Mouse (Mus musculus) stomach, embryonic 14.5 days (tissue): ENCODE measurements around the gene Xpot. TPM values are rescaled to one million over a fixed set of nuclear protein-coding genes. Genes with fewer than 3 reads are reported as not detected.
A peak's percentile ranks its signal among the peaks of the same experiment; 100 is the strongest.

Experiments used
- ATAC-seq: fragments of 200-750 bp; cut with Nextera tagmentation; 2 replicates; pipeline ENCODE4 v1.8.0; 2017; ENCODE audit warnings: low read depth, moderate TSS enrichment; ENCODE audit not compliant: insufficient number of reproducible peaks, insufficient read depth, low FRiP score
- H3K27ac ChIP-seq: fragments of 300-500 bp; sonication (generic); 2 replicates; pipeline ENCODE4 v1.5.1; 2014; ENCODE audit warnings: mild to moderate bottlenecking, low read length, moderate library complexity, mixed read lengths
- H3K27me3 ChIP-seq: fragments of 300-500 bp; sonication (generic); 2 replicates; pipeline ENCODE4 v1.6.1; 2014; ENCODE audit warnings: low read length, control low read depth, mixed read lengths; ENCODE audit not compliant: control insufficient read depth, insufficient read depth
- H3K36me3 ChIP-seq: fragments of 300-500 bp; sonication (generic); 2 replicates; pipeline ENCODE4 v1.6.1; 2014; ENCODE audit warnings: mild to moderate bottlenecking, control low read depth, low read length, moderate library complexity, mixed read lengths; ENCODE audit not compliant: control insufficient read depth, insufficient read depth
- H3K4me1 ChIP-seq: fragments of 300-500 bp; sonication (generic); 2 replicates; pipeline ENCODE4 v1.6.1; 2014; ENCODE audit warnings: low read length, control low read depth, mixed read lengths; ENCODE audit not compliant: control insufficient read depth, insufficient read depth
- H3K4me2 ChIP-seq: fragments of 300-500 bp; sonication (generic); replicated peaks from 2 replicates; pipeline ENCODE4 v1.6.1; 2014; ENCODE audit warnings: low read depth, low read length, control low read depth
- H3K4me3 ChIP-seq: fragments of 300-500 bp; sonication (generic); 2 replicates; pipeline ENCODE4 v1.5.1; 2014; ENCODE audit warnings: low read depth, low read length, control low read depth
- H3K9ac ChIP-seq: fragments of 300-500 bp; sonication (generic); replicated peaks from 2 replicates; pipeline ENCODE4 v1.6.1; 2014; ENCODE audit warnings: low read depth, mild to moderate bottlenecking, control low read depth, low read length, moderate library complexity, mixed read lengths
- H3K9me3 ChIP-seq: fragments of 300-500 bp; sonication (generic); 2 replicates; pipeline ENCODE4 v1.6.1; 2016; ENCODE audit warnings: low read depth, low read length, control low read depth; ENCODE audit not compliant: control insufficient read depth
- WGBS: fragments of 180-500 bp; shearing (Covaris S2); extraction: QIAGEN DNeasy Blood & Tissue Kit; methylation state at CpG from one replicate; pipeline ENCODE4 v1.1.7; 2014; 5-methylcytosine and 5-hydroxymethylcytosine counted together
- polyA plus RNA-seq: library from polyadenylated mRNA; unstranded; fragments of >200 nt; fragmentation: Nextera tagmentation; extraction: Ambion mirVana; gene quantifications from 2 replicates; pipeline ENCODE4 v1.2.1, GENCODE M21; 2014

Gene Xpot
- polyA plus RNA-seq, result 59.9 and 60.2 TPM in 2 replicates

GRCm38 (mm10) chr10:121626186-121626882 is at the start of gene Xpot:
Xpot (minus strand) TSS chr10:121626332.
- peak; percentile 100 for ATAC-seq
- under 1% methylated on average over 70 of the region's 70 CpGs for WGBS

GRCm38 (mm10) chr10:121669103-121669502 is 43.0 kb upstream of the Xpot start:
- 87% methylated on average over 10 of the region's 10 CpGs for WGBS
- no peaks in the 10 kb centered on the region for H3K27me3 ChIP-seq

More at GRCm38 (mm10) chr10:121626186-121626882, at the start of gene Xpot:
- Histone ChIP-seq H3K4me2 (peak within 1 kb of the TSS; percentile 54), H3K36me3 (peaks cover 12% of the 10 kb centered on the region), H3K4me3 (peak within 1 kb of the TSS; percentile 82), H3K9me3 (no peaks in the 10 kb centered on the region), H3K4me1 (peaks cover 8% of the 10 kb centered on the region), H3K27ac (peak within 1 kb of the TSS; percentile 96), H3K9ac (peak within 1 kb of the TSS; percentile 90), H3K27me3 (no peaks in the 10 kb centered on the region)

GRCm38 (mm10) chr10:121665631-121666145 is 39.6 kb upstream of the Xpot start:
- Histone ChIP-seq H3K36me3 (no peaks in the 10 kb centered on the region), H3K9ac (no peak overlapping the region), H3K4me3 (no peak overlapping the region)

More at GRCm38 (mm10) chr10:121669103-121669502, 43.0 kb upstream of the Xpot start:
- no peaks in the 10 kb centered on the region; the same call in 1 of the 2 replicates for H3K9me3 ChIP-seq
- no peaks in the 10 kb centered on the region for H3K36me3 ChIP-seq
- H3K4me2 ChIP-seq, result no peak overlapping the region
- H3K9ac ChIP-seq, result no peak overlapping the region
- no peaks in the 10 kb centered on the region for H3K4me1 ChIP-seq
- no peak overlapping the region for H3K27ac ChIP-seq
- no peak for ATAC-seq
- no peak overlapping the region for H3K4me3 ChIP-seq

GRCm38 (mm10) chr10:121663599-121663998 is 37.5 kb upstream of the Xpot start:
- no peak overlapping the region for H3K4me2 ChIP-seq
- H3K9me3 ChIP-seq, result no peaks in the 10 kb centered on the region
- no peaks in the 10 kb centered on the region for H3K27me3 ChIP-seq
- H3K4me1 ChIP-seq, result no peaks in the 10 kb centered on the region
- no peak overlapping the region for H3K4me3 ChIP-seq
- H3K9ac ChIP-seq, result no peak overlapping the region
- WGBS, result 63% methylated on average over 13 of the region's 13 CpGs
- no peaks in the 10 kb centered on the region for H3K36me3 ChIP-seq
- no peak overlapping the region for H3K27ac ChIP-seq
- ATAC-seq, result no peak

More at GRCm38 (mm10) chr10:121665631-121666145, 39.6 kb upstream of the Xpot start:
- no peaks in the 10 kb centered on the region for H3K4me1 ChIP-seq
- H3K27ac ChIP-seq, result no peak overlapping the region
- H3K27me3 ChIP-seq, result no peaks in the 10 kb centered on the region
- no peaks in the 10 kb centered on the region for H3K9me3 ChIP-seq
- H3K4me2 ChIP-seq, result no peak overlapping the region
- 54% methylated on average over 8 of the region's 8 CpGs for WGBS
- ATAC-seq, result no peak

GRCm38 (mm10) chr10:121662711-121663110 is 36.6 kb upstream of the Xpot start:
- ATAC-seq, result no peak

GRCm38 (mm10) chr10:121655907-121656306 is 29.8 kb upstream of the Xpot start:
- Histone ChIP-seq H3K4me2 (no peak overlapping the region), H3K9me3 (no peaks in the 10 kb centered on the region), H3K4me3 (no peak overlapping the region), H3K9ac (no peak overlapping the region), H3K27me3 (no peaks in the 10 kb centered on the region), H3K36me3 (no peaks in the 10 kb centered on the region), H3K27ac (no peak overlapping the region), H3K4me1 (no peaks in the 10 kb centered on the region)
- WGBS, result 91% methylated on average over 4 of the region's 4 CpGs
- no peak for ATAC-seq

More at GRCm38 (mm10) chr10:121662711-121663110, 36.6 kb upstream of the Xpot start:
- Histone ChIP-seq H3K27me3 (no peaks in the 10 kb centered on the region), H3K36me3 (no peaks in the 10 kb centered on the region), H3K4me3 (no peak overlapping the region), H3K4me1 (no peaks in the 10 kb centered on the region), H3K27ac (no peak overlapping the region), H3K4me2 (no peak overlapping the region), H3K9ac (no peak overlapping the region), H3K9me3 (no peaks in the 10 kb centered on the region)
- WGBS, result 90% methylated on average over 2 of the region's 2 CpGs

- Histone ChIP-seq H3K27ac (no peak overlapping the region), H3K4me3 (no peak overlapping the region), H3K4me2 (no peak overlapping the region), H3K9me3 (no peaks in the 10 kb centered on the region), H3K36me3 (no peaks in the 10 kb centered on the region), H3K4me1 (no peaks in the 10 kb centered on the region), H3K27me3 (no peaks in the 10 kb centered on the region), H3K9ac (no peak overlapping the region)
- ATAC-seq, result no peak
- 85% methylated on average over 1 of the region's 1 CpGs for WGBS
Observed at GRCm38 (mm10) chr10:121653079-121653478, 26.9 kb upstream of the Xpot start.

GRCm38 (mm10) chr10:121646294-121646693 is 20.2 kb upstream of the Xpot start:
- no peak overlapping the region for H3K27ac ChIP-seq
- no peak overlapping the region for H3K9ac ChIP-seq
- no peak overlapping the region for H3K4me2 ChIP-seq
- no peaks in the 10 kb centered on the region for H3K36me3 ChIP-seq
- H3K27me3 ChIP-seq, result peaks cover 13% of the 10 kb centered on the region
- WGBS, result 54% methylated on average over 6 of the region's 6 CpGs
- no peak overlapping the region for H3K4me3 ChIP-seq
- H3K4me1 ChIP-seq, result peaks cover 3% of the 10 kb centered on the region; the same call in 1 of the 2 replicates
- no peak for ATAC-seq
- no peaks in the 10 kb centered on the region for H3K9me3 ChIP-seq
